Mouse (Mus musculus): ENCODE results near the gene Unc79. TPM values are rescaled to one million over a fixed set of nuclear protein-coding genes. Genes with fewer than 3 reads are reported as not detected.

The Unc79 gene
- polyA plus RNA-seq (2012; rRNA removed): 38.9 and 39.3 TPM in 2 replicates

DNA sequence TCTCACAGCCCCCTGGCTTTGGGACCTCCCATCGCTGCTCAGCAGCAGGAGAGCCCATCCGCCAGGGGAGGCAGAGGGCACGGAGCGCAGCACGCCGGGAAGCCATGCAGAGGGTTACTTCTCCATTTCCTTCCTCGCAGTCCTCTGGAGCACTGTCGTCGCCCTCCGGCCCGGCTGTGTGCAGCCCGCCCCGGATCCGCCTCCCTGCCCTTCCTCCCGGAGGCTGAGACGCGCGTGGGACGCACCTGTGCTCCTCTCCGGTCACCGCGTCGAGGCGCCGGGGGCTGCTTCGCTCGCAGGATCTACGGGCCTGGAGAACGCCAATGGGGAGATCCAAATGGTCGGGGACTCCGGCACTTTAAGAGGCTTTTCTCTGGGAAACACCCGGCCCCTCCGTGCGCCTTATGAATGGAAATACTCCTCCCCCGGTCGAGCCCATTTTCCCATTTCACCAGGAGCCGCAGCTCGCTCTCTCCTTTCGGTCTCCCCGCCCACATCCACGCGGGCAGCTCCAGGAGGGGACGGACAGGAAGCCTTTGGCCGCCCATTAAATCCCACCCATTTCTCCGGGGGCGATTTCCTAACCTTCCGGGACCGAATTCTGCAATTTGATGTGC, at the start of gene Unc79:
Unc79 (plus strand) TSS at position 82 of the 617 bp plus-strand sequence.

GRCm38 (mm10) chr12:102899091-102899490, 49.6 kb upstream of the Unc79 start, which contains the start of gene Cox8c:
Cox8c (plus strand) TSS chr12:102899316.

Other genes starting within 250 kb of the Unc79 start
- 37.7 and 43.1 TPM in 2 replicates for gene Itpk1, start 243.9 kb upstream of the Unc79 start, polyA plus RNA-seq (2012; rRNA removed)
- gene Moap1, start 205.2 kb upstream of the Unc79 start, polyA plus RNA-seq (2012; rRNA removed): 19.6 and 20.2 TPM in 2 replicates
- gene Tmem251, start 205.1 kb upstream of the Unc79 start, polyA plus RNA-seq (2012; rRNA removed): 4.4 and 5.0 TPM in 2 replicates
- not detected in 2 replicates for gene Gm28051, start 191.1 kb upstream of the Unc79 start, polyA plus RNA-seq (2012; rRNA removed)
- gene Gon7, start 191.1 kb upstream of the Unc79 start, polyA plus RNA-seq (2012; rRNA removed): 28.5 and 30.1 TPM in 2 replicates
- 36.2 and 37.7 TPM in 2 replicates for gene Ubr7, start 190.9 kb upstream of the Unc79 start, polyA plus RNA-seq (2012; rRNA removed)
- 39.1 and 41.4 TPM in 2 replicates for gene Gm20604, start 190.2 kb upstream of the Unc79 start, polyA plus RNA-seq (2012; rRNA removed)
- gene Btbd7, start 70.4 kb upstream of the Unc79 start, polyA plus RNA-seq (2012; rRNA removed): 19.5 and 20.4 TPM in 2 replicates
- not detected in 2 replicates for gene Cox8c, start 49.5 kb upstream of the Unc79 start, polyA plus RNA-seq (2012; rRNA removed)

All from central nervous system, embryonic 18 days (tissue).